Mouse (Mus musculus) neural tube, embryonic 12.5 days (tissue): ENCODE results near the gene Cbx4. TPM values are rescaled to one million over a fixed set of nuclear protein-coding genes. Genes with fewer than 3 reads are reported as not detected.

Source experiments
- ATAC-seq: fragments of 200-750 bp; cut with Nextera tagmentation; 2 replicates; pipeline ENCODE4 v1.8.0; 2017; ENCODE audit warnings: low read depth, mild to moderate bottlenecking, moderate TSS enrichment, moderate library complexity; ENCODE audit not compliant: low FRiP score
- H3K27ac ChIP-seq: fragments of 300-500 bp; sonication (generic); 2 replicates; pipeline ENCODE4 v1.5.1; 2016
- H3K27me3 ChIP-seq: fragments of 300-500 bp; sonication (generic); replicated peaks from 2 replicates; pipeline ENCODE4 v1.6.1; 2016; ENCODE audit warnings: mild to moderate bottlenecking
- H3K36me3 ChIP-seq: fragments of 300-500 bp; sonication (generic); 2 replicates; pipeline ENCODE4 v1.6.1; 2016; ENCODE audit warnings: mild to moderate bottlenecking
- H3K4me1 ChIP-seq: fragments of 300-500 bp; sonication (generic); 2 replicates; pipeline ENCODE4 v1.6.1; 2016
- H3K4me2 ChIP-seq: fragments of 300-500 bp; sonication (generic); replicated peaks from 2 replicates; pipeline ENCODE4 v1.6.1; 2016; ENCODE audit warnings: mild to moderate bottlenecking
- H3K4me3 ChIP-seq: fragments of 300-500 bp; sonication (generic); 2 replicates; pipeline ENCODE4 v1.5.1; 2016
- H3K9ac ChIP-seq: fragments of 300-500 bp; sonication (generic); 2 replicates; pipeline ENCODE4 v1.6.1; 2016; ENCODE audit warnings: mild to moderate bottlenecking
- H3K9me3 ChIP-seq: fragments of 300-500 bp; sonication (generic); 2 replicates; pipeline ENCODE4 v1.6.1; 2016; ENCODE audit warnings: mild to moderate bottlenecking
- WGBS: fragments of 180-500 bp; shearing (Covaris S2); methylation state at CpG from one replicate; pipeline ENCODE4 v1.1.7; 2016; 5-methylcytosine and 5-hydroxymethylcytosine counted together
- polyA plus RNA-seq: library from polyadenylated mRNA; unstranded; fragments of >200 nt; fragmentation: Nextera tagmentation; extraction: Ambion mirVana; gene quantifications from 2 replicates; pipeline ENCODE4 v1.2.1, GENCODE M21; 2016

The Cbx4 gene
- polyA plus RNA-seq, 1 experiment from 2014 or later: 12.5 TPM

DNA sequence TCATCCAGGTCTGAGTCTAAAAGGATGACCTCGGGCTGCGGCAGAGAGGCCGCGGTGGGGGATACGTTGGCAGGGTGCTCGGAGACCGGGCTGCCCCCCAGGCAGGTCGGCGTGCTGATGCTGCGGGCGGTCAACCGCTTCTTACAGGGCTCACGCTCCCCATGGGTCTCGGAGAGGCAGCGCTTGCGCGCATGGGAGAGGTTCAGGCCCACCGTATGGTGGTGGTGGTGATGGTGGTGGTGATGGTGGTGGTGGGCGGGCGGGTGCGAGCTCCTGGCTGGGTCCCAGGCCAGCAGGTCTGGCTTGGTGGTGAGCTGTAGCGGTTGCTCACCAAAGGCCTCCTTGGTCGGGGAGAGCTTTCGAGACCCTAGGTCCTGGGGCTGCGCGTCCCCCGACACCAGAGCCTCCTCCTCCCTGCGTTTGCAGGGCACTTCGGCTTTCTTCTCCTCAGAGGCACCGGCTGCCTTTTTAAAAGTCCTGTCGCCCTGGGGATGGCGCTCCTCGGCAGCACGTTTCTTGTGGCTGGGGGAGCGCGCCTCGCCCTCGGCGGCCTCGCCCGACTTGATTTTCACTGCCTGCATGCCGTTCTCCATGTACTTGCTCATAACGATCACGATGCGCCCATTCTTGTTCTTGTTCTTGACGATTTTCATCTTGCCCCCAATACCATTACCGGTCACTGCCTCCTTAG lies 4.7 kb downstream of the Cbx4 start:
- peak overlapping the region; percentile 26 for H3K4me2 ChIP-seq
- no peak overlapping the region for H3K9ac ChIP-seq
- no peak overlapping the region for H3K27ac ChIP-seq
- H3K36me3 ChIP-seq: peaks cover 11% of the 10 kb centered on the region
- H3K4me3 ChIP-seq: peak overlapping the region; percentile 16
- no peak for ATAC-seq
- peaks cover 62% of the 10 kb centered on the region for H3K27me3 ChIP-seq
- 9% methylated on average over 47 of the region's 47 CpGs for WGBS
- H3K9me3 ChIP-seq: no peaks in the 10 kb centered on the region
- H3K4me1 ChIP-seq: peaks cover 64% of the 10 kb centered on the region

DNA sequence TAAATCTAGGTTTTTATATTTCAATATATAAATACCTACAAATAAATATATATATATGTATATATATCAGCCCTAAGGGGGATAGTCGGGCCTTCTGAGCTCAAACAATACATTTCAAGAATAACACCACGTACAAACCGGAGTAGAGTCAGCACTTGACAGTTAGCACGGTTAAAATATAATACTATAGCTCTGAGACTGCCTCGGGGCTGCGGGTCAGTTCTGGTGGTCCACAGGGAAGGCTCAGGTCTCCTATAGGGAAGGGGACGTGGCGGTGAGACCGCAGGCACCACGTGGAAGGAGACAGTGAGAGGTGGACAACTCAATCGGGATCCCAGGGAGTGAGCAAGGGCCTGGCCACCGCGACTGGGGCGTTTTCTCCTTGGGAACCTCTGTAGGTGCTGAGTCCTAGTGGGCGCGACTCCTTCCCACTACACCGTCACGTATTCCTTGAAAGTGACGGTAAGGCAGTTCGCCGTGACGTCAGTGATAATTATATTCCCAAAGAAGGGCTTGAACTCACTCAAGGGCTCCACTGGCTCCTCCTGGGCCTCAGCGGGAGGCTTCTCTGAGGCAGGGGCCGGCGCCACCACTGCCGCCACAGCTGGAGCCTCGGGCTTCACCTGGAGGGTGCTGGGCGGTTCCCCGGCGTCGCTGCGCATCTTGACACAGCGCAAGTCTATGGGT lies 5.4 kb downstream of the Cbx4 start:
- H3K9ac ChIP-seq: no peak overlapping the region
- peak overlapping the region; percentile 16 for H3K4me3 ChIP-seq
- no peak for ATAC-seq
- no peak overlapping the region for H3K27ac ChIP-seq
- no peaks in the 10 kb centered on the region for H3K9me3 ChIP-seq
- 15% methylated on average over 33 of the region's 33 CpGs for WGBS
- peaks cover 11% of the 10 kb centered on the region for H3K36me3 ChIP-seq
- H3K27me3 ChIP-seq: peaks cover 62% of the 10 kb centered on the region
- H3K4me2 ChIP-seq: peak overlapping the region; percentile 26
- peaks cover 63% of the 10 kb centered on the region for H3K4me1 ChIP-seq

DNA sequence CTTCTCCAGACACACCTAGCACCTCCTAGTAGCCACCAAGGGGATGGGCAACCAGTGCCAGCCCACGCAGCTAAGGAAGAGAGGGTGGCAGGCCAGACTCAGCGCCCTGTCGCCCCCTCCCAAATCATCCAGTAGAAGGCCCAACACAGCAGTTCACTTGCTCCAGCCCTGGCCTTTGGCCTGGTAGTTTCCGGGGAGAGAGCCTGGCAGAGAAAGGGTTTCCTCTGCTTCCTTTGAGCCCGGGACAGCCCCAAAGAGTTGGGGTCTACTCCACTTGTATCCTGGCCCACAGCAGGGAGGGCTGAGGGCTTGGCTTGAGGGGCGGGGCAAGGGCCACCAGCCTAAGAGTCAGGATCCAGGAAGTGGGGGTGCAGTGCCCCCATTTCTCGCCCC lies 6.6 kb downstream of the Cbx4 start:
- peak overlapping the region; percentile 26; the same call in 1 of the 2 replicates for H3K9ac ChIP-seq
- peak overlapping the region; percentile 46 for H3K4me2 ChIP-seq
- no peaks in the 10 kb centered on the region for H3K9me3 ChIP-seq
- H3K27ac ChIP-seq: no peak overlapping the region; the same call in 1 of the 2 replicates
- WGBS: 16% methylated on average over 7 of the region's 7 CpGs
- ATAC-seq: no peak
- peaks cover 62% of the 10 kb centered on the region for H3K27me3 ChIP-seq
- H3K36me3 ChIP-seq: peaks cover 11% of the 10 kb centered on the region
- H3K4me1 ChIP-seq: peaks cover 57% of the 10 kb centered on the region
- no peak overlapping the region for H3K4me3 ChIP-seq

DNA sequence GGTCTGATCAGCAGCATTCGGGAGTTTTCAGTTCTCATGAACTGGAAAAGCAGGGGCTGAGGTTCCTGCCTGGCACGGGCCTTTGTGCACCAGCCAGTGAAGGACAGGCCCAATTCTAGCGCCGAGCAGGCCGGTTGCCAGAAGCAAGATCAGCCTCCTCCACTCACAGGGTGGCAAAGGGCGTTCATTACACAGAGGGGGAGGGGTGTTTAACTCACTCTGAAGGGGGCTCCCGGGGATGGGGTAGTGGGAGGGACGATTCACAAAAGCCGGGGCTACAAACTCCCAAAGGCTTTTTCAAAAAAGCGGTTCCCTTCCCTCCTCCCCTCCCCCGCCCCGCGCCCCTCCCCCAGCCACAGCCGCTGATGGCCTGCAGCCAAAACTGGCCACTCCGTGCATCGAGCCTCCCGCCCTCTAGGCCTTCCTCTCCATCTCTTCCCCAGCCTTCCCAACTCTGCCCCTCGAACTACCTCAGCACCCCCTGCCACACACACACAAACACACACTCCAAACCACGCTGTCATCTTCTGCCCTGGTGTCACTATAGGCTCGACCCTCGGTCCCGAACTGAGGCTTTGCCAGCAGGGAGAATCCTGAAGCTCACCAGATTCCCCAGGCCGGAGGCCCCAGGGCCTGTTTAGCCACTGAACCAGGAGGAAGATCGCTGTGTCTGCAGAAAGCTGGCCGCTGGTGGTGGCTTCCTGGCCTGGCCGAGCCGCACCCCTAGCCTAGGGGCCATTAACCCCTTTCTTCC lies 7.2 kb downstream of the Cbx4 start:
- H3K4me1 ChIP-seq: peaks cover 51% of the 10 kb centered on the region
- H3K36me3 ChIP-seq: peaks cover 11% of the 10 kb centered on the region
- H3K27ac ChIP-seq: peak overlapping the region; percentile 9; the same call in 1 of the 2 replicates
- peak; percentile 73 for ATAC-seq
- H3K4me3 ChIP-seq: no peak overlapping the region
- no peaks in the 10 kb centered on the region for H3K9me3 ChIP-seq
- 3% methylated on average over 23 of the region's 27 CpGs for WGBS
- peak overlapping the region; percentile 26 for H3K9ac ChIP-seq
- peak overlapping the region; percentile 46 for H3K4me2 ChIP-seq
- H3K27me3 ChIP-seq: peaks cover 61% of the 10 kb centered on the region

DNA sequence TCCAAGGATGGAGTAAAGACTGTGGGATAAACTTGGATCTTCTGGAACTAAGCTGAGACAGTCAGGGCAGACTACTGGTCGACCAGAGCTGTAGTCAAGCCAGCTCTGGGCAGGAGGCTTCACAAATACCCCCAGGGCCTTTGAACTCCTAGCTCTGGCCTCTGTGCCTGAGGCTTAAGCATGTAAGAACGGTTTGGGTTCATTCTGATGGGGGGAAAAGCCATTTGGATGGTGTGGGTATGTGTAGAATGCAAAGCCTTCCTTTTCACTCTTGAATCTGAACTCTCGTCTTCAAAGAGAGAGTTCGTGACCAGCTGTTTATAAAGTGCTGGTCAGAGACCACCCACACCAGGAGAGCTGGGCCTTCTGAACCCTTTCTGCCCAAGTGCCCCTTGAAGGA lies 8.3 kb downstream of the Cbx4 start:
- Histone ChIP-seq H3K27ac (no peak overlapping the region), H3K4me2 (peak overlapping the region; percentile 46), H3K4me1 (peaks cover 40% of the 10 kb centered on the region), H3K36me3 (peaks cover 11% of the 10 kb centered on the region), H3K9me3 (no peaks in the 10 kb centered on the region), H3K4me3 (no peak overlapping the region), H3K9ac (no peak overlapping the region), H3K27me3 (peaks cover 60% of the 10 kb centered on the region)
- no peak for ATAC-seq
- 74% methylated on average over 4 of the region's 4 CpGs for WGBS

DNA sequence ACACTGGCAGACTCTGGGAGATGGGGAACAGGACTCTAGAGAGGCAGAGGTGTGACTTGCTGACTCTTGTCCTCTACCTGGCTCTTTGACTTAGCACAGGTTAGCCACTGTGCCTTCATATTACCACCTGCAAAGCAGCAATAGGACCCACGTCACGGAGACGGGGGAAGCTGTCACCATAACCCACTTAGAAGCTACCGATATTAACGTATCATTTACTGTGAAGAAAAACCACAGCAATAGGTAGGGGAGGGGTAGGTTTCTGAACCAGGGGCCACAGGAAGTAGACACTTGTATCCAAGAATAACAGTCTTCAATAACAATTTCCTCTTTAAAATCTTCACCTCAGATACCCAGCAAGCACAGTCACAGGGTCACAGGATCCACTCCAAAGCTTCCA lies 10.2 kb downstream of the Cbx4 start:
- Histone ChIP-seq H3K4me1 (peaks cover 27% of the 10 kb centered on the region), H3K36me3 (peaks cover 4% of the 10 kb centered on the region; the same call in 1 of the 2 replicates), H3K9ac (no peak overlapping the region), H3K27ac (no peak overlapping the region), H3K4me3 (no peak overlapping the region), H3K27me3 (peaks cover 54% of the 10 kb centered on the region), H3K4me2 (no peak overlapping the region), H3K9me3 (no peaks in the 10 kb centered on the region)
- no peak for ATAC-seq
- 84% methylated on average over 5 of the region's 5 CpGs for WGBS

DNA sequence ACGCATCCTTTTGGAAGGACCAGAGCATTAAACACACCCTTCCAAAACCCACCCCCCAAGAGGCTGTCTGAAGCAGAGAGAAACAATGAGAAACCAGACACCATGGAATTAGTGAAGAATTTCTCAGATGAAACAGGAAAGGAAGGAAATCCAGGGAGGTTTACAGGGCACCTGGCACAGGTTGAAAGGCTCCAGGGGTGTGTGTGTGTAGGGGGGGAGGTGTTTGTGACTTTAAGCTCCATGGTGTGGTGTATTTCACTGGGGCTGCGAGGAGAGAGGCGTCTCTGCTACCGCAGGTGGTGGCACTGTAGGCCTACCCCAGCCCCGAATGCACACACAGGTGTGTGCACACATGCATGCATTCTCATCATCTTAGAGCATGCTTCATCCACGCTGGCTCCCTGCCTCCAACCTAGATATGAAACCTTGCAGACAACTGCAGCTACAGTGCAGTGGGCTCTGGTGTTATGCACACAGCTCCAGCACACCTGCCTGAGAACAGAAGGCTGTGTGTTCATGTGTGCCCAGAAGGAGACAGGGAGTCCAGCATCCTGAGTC lies 12.1 kb downstream of the Cbx4 start:
- no peak for ATAC-seq
- Histone ChIP-seq H3K4me1 (peaks cover 13% of the 10 kb centered on the region), H3K27me3 (peaks cover 37% of the 10 kb centered on the region), H3K9ac (no peak overlapping the region), H3K27ac (no peak overlapping the region), H3K9me3 (0 out of 2 replicates have a peak, but pooled peaks cover 4% of the 10 kb centered on the region), H3K4me2 (no peak overlapping the region), H3K36me3 (no peaks in the 10 kb centered on the region), H3K4me3 (no peak overlapping the region)
- 71% methylated on average over 6 of the region's 6 CpGs for WGBS

DNA sequence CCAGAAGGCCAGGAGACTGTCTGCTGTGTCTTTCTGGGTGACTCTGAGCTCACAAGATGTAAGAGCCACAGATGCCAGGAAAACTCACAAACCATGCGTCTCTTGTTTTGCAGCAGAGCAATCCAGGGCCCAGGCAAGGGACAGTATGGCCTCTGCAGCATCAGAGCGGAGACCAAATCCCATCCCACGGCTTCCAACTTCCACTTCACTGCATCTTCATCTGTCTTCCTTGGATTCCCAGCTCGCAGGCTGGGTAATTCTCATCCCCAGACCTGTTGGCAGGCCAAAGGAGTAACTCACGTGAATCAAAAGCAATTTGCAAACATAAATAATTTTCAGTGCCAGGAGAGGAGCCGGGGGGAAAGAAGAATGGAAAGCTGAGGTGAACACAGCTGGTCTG lies 13.0 kb downstream of the Cbx4 start:
- H3K4me3 ChIP-seq: no peak overlapping the region
- 0 out of 2 replicates have a peak, but pooled peaks cover 4% of the 10 kb centered on the region for H3K9me3 ChIP-seq
- H3K27me3 ChIP-seq: peaks cover 31% of the 10 kb centered on the region
- 59% methylated on average over 6 of the region's 6 CpGs for WGBS
- no peak overlapping the region for H3K9ac ChIP-seq
- ATAC-seq: no peak
- no peak overlapping the region for H3K27ac ChIP-seq
- no peak overlapping the region for H3K4me2 ChIP-seq
- no peaks in the 10 kb centered on the region for H3K36me3 ChIP-seq
- H3K4me1 ChIP-seq: peaks cover 3% of the 10 kb centered on the region

DNA sequence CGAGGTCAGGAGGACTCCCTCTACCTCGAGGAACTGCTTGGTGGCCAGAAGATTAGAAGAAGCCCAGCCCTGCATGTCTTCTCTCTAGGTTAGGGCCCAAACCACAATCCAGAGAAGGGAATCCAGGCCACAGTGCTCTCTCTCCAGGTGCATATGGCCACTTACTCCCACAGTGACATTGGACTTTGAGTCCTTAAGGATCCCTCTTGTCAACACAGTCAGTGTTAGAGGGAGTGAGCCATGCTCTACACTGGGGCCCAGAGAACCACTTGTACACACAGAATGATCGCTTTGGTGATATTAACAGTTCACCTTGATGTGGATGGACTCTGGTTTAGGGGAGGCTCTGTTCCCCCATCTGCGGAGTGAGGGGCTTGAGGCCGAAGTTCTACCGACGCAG lies 13.8 kb downstream of the Cbx4 start:
- H3K4me1 ChIP-seq: no peaks in the 10 kb centered on the region
- H3K36me3 ChIP-seq: no peaks in the 10 kb centered on the region
- no peak overlapping the region for H3K4me2 ChIP-seq
- 88% methylated on average over 7 of the region's 7 CpGs for WGBS
- H3K4me3 ChIP-seq: no peak overlapping the region
- peaks cover 28% of the 10 kb centered on the region for H3K27me3 ChIP-seq
- 0 out of 2 replicates have a peak, but pooled peaks cover 4% of the 10 kb centered on the region for H3K9me3 ChIP-seq
- no peak for ATAC-seq
- H3K9ac ChIP-seq: no peak overlapping the region
- no peak overlapping the region for H3K27ac ChIP-seq

DNA sequence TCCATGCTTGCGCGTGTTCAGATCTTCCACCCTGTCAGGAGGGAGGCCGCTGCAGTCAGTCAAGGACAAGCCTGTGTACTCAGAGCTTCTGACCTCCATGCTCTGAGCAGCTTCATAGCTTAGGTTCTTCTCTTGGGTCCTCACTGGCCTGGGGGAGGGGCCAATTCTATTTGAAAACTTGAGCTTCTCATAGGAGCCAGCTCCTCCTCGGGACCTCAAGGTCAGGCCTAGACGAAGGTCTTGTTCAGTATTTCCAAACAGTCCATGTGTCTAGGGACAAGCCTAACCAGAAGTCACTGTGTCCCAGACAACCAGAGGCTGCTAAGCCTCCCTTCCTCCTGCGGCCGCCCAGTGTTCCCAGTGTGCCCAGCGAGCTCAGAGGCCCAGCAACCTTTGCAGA lies 19.2 kb downstream of the Cbx4 start:
- ATAC-seq: no peak
- H3K27ac ChIP-seq: no peak overlapping the region
- H3K27me3 ChIP-seq: peaks cover 31% of the 10 kb centered on the region; the same call in 1 of the 2 replicates
- H3K9ac ChIP-seq: no peak overlapping the region
- no peaks in the 10 kb centered on the region for H3K4me1 ChIP-seq
- 0 out of 2 replicates have a peak, but pooled peaks cover 4% of the 10 kb centered on the region for H3K9me3 ChIP-seq
- H3K4me2 ChIP-seq: no peak overlapping the region
- WGBS: 79% methylated on average over 8 of the region's 8 CpGs
- no peaks in the 10 kb centered on the region for H3K36me3 ChIP-seq
- H3K4me3 ChIP-seq: no peak overlapping the region

DNA sequence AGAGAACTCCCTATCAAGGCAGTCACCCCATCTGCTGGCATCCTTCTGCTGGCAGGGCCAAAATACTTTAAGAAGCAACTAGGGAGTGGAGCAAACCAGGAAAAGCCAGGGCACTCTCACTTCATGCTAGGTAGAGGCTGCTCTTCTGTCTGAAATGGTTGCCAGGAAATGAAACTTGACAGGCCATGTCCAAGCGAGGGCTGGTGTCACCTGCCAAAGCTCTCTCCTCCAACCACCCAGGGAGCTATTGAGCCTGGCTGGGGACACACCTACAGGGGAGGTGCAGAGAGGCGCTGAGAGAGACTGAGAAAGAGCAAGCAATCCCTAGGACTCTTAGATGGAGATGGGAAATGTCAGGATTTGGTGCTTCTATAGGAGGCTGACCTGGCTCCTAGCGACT lies 26.8 kb downstream of the Cbx4 start:
- H3K4me3 ChIP-seq: no peak overlapping the region
- WGBS: under 1% methylated on average over 3 of the region's 3 CpGs
- H3K4me2 ChIP-seq: no peak overlapping the region
- H3K27me3 ChIP-seq: peaks cover 84% of the 10 kb centered on the region
- ATAC-seq: no peak
- no peaks in the 10 kb centered on the region for H3K36me3 ChIP-seq
- peaks cover 37% of the 10 kb centered on the region for H3K4me1 ChIP-seq
- no peaks in the 10 kb centered on the region for H3K9me3 ChIP-seq
- H3K27ac ChIP-seq: no peak overlapping the region
- no peak overlapping the region for H3K9ac ChIP-seq
